Mouse (Mus musculus): Measurements from ENCODE around the gene Ftl1.

Ftl1 gene

DNA sequence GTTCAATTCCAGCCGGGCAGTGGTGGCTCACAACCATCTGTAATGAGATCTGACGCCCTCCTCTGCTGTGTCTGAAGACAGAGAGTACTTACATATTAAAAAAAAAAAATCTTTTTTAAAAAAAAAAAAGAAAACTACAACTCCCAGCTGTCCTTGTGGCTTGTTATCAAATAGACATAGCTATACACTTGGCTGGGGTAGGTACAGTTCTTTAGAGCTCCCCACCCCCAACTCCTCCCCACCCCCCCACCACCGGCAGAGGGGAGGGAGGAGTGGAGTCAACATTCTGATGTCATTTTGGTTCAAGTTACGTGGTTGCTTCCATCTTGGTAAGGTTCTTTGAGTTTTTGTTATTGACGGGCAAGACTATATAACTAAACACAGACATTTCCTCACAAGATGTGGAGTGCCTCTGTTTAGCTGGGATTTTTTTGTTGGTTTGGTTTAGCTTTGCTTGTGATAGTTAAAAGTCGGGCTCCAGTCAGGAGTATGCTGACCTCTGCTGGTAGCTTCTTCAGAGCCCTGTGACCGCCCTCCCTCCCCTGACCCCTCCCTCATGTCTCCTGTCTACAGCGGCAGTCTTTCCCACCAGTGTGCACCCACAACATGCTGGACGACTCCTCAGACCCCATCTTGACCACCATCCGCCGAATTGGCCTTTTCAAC is 12.2 kb downstream of the Ftl1 start:
- no peak for DNase-seq

- DNase-seq: no peak
Observed at GRCm38 (mm10) chr7:45446589-45446988, 13.1 kb downstream of the Ftl1 start.

DNA sequence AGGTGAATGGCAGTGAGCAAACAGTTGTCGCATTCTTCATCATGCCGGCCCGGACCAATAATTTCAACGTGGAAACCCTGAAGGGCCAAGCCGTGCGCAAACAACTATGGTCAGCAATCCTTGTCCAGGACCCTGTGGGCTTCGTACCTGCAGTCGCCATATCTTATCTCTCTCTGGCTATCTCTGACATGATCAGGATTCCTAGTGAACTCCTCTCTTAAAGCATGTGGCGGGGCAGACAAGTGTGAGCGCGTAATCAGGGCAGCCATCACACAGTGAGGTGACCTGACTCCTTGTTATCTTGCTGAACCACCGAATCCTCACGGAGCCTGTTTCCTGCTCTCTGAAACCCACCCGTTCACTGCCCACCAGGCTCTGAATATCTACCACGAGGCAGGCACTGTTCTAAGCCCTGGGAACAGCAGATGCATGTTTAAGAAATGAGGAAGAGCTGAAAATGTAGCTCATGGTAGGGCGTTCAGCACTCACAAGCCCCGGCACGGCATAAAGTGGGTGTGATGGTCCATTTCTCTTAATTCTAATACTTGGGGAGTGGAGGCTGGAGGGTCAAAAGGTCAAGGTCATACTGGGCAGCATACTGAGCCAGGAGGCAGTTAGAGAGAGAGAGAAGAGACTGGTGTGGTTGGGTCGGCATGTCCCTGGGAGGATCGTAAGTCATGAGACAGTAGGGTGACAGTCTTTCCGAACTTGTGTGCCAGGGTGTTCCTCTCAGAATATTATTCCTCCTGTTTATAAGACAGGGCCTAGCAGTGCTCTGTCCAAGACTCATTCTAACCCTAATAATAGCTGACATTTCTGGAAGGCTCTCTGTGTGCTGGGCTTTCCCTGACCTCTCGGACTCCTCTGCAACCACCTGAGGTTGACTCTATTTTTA is 15.9 kb downstream of the Ftl1 start:
- no peak for DNase-seq

DNA sequence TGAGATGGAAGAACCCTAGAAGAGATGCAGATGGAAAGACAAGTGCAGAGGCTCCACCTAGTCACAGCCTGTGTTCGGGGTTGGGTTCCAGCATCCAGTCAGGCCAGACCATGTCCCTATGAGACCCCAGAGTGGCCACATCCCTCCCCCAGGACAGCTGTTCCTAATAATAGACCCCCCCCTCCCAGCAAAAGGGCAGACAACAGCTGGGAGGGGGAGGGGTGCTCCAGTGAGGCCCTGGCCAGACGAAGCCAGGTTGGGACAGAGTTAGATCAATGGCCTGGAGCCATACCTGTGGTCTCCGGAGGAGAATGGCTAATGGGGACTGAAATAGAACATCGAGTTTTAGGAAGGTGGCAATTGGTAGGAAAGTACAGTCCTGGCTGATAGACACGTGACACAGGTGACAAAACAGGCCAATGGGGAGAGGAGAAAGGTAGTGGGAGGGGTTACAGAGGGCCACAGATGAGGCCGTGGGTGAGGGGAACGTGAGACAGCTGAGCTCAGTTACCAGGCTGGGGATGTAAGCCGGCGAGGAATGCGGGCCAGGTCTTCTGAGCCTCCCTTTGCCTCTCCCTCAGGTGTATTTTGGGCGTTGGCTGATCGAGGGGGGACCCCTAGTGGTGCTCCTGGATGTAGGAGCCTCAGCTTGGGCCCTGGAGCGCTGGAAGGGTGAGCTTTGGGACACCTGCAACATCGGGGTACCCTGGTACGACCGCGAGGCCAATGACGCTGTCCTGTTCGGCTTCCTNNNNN is 22.0 kb downstream of the Ftl1 start, which contains the start of gene Ruvbl2:
TSS of gene Ruvbl2 (minus strand) at position 576 of the 756 bp plus-strand sequence.
- no peak for DNase-seq

DNA sequence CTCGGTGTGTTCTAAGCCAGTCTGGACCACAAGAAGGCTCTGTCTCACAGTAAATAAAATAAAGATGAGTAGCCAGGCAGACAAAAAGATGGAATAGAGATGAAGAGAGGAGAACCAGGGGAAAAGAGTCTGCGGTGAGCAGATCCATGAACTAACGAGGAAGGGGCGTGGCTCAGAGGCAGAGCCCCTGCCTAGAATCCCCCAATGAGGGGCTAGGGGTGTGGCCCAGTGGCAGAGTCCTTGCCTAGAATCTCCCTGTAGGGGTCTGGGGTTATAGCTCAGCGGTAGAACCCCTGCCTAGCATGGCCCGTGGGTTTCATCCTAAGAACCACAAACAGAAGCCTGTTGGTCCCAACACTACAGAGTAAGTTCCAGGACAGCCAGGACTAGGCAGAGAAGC is 22.6 kb downstream of the Ftl1 start:
- DNase-seq: no peak

DNA sequence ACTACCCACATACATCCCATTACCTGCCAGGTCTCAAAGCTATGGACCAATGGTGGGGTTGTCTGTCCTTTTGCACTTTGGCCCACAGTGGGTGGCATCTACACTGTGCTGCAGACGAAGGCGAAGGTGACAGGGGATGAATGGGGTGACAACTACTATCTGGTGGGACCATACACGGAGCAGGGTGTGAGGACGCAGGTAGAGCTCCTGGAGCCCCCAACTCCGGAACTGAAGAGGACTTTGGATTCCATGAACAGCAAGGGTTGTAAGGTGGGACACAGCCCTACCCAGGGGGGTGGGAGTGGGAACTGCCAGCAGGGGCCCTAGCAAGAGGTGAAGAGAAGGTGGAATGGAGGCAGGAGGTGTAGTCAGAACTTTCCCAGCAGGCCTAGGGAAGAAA is 23.2 kb downstream of the Ftl1 start:
- DNase-seq: no peak

DNA sequence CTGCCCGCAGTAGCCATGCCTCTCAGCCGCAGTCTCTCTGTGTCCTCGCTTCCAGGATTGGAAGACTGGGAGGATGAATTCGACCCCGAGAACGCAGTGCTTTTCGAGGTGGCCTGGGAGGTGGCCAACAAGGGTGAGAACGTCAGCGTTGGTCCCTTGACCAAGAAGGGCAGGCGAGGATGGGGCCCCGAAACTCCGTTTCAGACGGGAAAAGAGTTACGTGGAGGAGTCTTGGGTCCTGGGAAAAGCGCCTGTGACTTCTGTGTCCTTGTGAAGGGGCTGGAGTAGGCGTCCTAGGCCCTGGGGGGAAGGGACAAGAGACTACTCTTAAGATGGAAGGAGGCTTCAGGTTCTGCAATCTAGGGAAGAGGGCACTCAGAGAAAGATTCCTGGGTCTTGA is 24.6 kb downstream of the Ftl1 start:
- no peak for DNase-seq

DNA sequence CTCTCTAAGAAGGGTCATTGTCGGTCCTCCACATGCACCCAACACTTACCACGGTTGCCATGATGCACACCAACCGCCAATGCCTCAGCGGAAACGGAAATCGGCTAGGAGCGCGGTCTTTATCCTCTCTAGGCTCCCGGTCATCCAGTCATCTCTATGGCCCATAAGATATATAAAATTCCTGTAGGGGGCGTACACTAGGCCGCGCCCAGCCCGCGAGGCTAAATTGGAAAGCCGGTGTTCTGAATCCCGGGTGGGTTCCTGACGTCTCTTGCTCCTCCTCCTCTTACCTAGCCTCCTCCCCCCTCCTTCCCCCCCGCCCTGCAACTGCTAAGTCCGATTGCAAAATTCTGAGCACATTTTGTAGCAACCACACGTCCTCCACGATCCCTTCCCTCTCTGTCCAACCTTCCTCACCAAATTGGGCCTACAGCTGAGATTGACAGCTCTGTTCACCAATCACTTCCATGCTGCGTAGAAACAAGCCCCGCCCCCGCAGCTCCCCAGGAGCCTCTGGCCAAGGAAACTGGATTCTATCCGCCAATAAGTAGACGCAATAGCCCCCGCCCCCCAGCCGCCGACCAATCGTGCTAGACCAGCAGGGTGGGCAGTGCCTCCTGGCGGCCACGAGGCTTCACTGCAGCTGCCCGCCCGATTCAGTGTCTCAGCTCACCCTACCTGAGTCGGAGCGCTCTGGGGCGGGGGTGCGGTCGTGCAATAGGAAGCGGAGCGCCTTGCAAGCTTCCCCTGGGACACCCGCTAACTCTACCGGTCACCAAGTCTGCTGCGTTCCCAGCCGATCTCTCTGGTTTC is 25.3 kb downstream of the Ftl1 start, which contains the start of gene Gys1:
TSS of gene Gys1 (plus strand) at position 642 of the 813 bp plus-strand sequence.
- peak; percentile 100 for DNase-seq

- DNase-seq: no peak
Observed at GRCm38 (mm10) chr7:45433835-45434202, 25.9 kb downstream of the Ftl1 start.

DNA sequence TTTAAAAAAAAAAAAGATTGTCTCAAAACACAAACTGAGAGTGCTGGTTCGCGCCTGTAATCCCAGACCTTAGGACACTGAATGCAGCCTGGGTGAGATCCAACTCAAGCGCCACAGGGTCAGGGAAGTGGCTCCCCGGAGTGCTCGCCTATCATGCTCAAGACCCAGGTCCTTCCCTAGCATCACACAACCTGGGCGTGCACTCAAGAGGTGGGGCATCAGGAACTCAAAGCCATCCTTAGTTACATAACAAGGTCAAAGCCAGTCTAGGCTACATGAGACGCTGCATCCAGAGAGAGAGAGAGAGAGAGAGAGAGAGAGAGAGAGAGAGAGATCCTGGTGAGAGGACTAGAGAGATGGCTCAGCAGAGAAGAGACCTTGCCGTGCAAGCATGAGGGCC is 33.1 kb downstream of the Ftl1 start:
- DNase-seq: no peak

- DNase-seq: no peak
Observed at GRCm38 (mm10) chr7:45421194-45421593, 38.5 kb downstream of the Ftl1 start.

- no peak for DNase-seq
Observed at GRCm38 (mm10) chr7:45420615-45420919, 39.1 kb downstream of the Ftl1 start, which contains the start of gene Lhb. Lhb (plus strand) TSS chr7:45420820.

DNA sequence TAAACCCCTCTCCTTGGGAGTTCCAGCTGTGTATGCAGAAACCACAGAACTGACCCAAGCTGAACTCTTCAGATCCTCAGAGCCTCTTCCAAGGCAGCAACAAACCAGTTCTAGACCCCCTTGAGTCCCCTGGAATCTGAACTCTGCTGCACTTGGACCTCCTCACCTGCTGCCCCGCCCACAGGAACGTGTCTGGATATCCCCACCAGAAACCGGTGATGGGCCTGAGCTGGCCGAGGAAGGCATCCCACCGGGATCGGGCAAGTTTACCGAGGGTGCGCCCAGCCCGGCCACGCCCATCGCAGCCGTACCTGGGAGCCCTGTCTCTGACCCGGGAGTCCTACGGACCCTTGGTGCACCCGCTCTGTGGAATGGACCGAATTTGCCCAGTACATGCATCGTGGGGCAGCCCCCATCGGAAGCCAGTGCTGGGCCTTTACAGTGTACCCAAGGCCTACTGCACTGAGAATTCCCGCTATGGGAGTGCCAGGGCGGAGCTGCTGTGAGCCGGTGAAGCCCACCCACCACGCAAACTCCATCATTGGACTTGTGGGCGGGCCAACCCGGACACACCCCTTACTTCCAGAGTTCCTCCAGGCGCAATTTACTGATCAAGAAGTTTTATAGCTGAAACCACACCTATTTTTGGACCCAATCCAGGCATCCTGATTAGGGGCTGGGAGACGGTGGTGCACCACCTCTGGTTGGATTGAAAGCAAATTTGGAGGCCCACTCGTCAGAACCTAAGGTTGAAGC is 39.6 kb downstream of the Ftl1 start:
- DNase-seq: no peak

GRCm38 (mm10) chr7:45417962-45418492 is 41.7 kb downstream of the Ftl1 start:
- no peak for DNase-seq

- no peak for DNase-seq
Observed at GRCm38 (mm10) chr7:45415636-45416035, 44.0 kb downstream of the Ftl1 start.

DNA sequence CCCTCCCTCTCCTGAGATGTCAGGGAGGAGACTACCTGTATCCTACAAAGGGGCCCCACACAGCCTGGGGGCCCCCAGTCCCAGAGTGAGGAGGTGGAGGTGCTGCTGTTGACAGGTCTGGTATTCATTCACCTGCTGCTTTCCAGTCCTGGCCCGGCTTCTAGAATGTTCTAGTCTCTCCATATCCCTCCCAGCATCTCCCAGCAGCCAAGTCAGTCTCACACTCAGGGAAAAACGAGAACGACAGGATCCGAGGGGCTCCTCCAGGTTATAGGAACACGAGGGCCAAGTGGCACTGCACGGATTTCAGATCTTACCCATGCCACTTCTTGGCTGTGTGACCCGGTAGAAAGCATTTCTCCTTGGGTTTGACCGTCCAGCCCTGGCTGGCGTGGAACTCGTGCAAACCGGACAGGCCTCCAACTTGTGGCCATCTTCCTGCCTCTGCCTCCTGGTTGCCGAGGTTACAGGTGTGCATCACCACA is 44.9 kb downstream of the Ftl1 start:
- no peak for DNase-seq

- DNase-seq: no peak
Observed at GRCm38 (mm10) chr7:45413864-45414739, 45.6 kb downstream of the Ftl1 start.

DNA sequence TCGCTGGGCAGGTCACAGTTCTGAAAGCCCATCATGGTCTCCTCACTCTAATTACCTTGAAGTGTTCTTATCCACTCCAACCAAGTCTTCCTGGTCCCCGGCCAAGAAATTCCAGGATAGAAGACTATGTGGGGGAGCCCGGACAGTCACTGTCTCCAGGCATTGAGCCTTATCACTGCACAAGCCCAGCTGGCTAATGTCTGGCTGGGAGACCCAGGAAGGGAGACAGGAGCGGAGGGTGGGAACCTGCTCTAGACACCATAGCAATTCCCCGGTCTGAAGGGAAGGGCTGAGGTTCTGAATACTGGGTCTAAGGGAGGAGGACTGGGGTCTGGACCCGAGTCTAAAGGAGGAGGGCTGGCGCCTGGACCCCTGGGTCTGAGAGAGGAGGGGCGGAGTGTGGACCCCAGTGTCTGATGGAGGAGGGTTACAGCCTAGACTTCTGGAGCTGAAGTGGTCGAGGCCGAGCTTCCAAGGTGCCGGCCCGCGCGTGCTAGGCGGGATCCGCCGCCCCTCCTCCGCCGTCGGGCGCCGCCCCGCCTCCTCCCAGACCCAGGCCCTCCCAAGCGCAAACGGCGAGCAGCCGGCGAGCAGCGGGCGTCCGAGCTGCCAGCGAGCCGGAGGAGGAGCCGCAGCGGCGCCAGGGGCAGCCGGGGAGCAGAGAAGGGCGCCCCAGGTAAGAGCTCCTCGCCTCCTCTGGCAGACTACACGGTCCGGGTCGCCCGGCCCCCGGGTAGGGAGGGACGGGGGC is 46.4 kb downstream of the Ftl1 start, which contains the start of gene Ntf5:
TSS of gene Ntf5 (plus strand) at position 583 of the 751 bp plus-strand sequence.
- DNase-seq: no peak

DNA sequence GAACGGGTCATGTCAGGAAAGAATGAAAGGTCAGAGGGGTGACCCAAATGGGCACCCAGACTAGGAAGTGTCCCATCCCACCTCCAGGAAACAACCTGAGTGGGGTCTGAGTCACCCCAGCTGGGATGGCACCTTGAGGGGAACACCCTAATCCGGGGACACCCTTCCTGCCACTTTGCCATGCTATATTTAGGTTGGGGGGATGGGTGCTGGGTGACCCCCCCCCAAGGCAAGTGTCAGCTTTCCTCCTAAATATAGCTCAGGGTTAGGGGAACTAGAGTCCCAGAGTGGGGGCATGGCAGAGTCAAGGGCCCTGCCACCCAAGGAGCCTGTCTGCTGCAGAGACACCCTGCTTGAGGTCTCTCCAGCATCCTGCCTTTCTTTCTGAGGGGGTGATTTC is 47.3 kb downstream of the Ftl1 start:
- DNase-seq: no peak

All from cerebellum, adult 8-10 months (tissue).